Mouse (Mus musculus) 3134 (cell line): ENCODE results near the gene Zc3h15.

Experiments used
- DNase-seq: peaks from one replicate; pipeline ENCODE4 v3.0.0-alpha.2; 2011; ENCODE audit warnings: low spot score; ENCODE audit not compliant: insufficient read length; ENCODE audit errors: extremely low read depth

Zc3h15 gene

GRCm38 (mm10) chr2:83713281-83713680 is 69.0 kb downstream of the Zc3h15 start:
- DNase-seq, result peak; percentile 27

- DNase-seq, result no peak
These were observed 69.7 kb downstream of the Zc3h15 start for GRCm38 (mm10) chr2:83713946-83714345.
